Mouse (Mus musculus) left cerebral cortex, adult 8-10 months (tissue): ENCODE measurements at regions not wholly inside any gene's neighbourhood (a gene's known extent, or its start where the extent isn't known, plus 50 kb on each side); places are given as distances from the start of the nearest gene placed in this dataset.

Experiments
- DNase-seq, 2 experiments: peaks; one replicate each; pipeline ENCODE4 v3.0.0; 2022; ENCODE audit warnings: low spot score in 2 of 2

- no peak for DNase-seq
These were observed 260.5 kb upstream of the Gm4791 start for GRCm38 (mm10) chr9:46738056-46738455.

DNA sequence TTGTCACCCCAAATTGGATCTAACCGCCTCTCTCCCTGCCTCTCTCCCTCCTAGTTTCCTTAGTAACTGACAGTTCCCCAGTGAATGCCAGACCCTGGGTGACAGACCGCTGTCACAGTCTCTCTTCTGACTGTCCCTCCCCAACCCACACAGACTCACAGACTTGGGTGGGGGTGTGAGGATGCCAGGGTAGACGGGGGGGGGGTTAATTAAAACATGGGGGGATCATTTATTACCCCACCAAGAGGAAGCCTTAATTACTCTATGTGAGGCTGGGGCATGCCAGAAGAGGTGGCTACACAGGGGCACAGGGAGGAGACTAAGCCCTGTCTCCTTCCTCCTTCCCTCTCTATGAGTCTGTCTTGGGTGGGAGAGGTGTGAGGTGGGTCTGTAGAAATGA, 261.1 kb upstream of the Gm4791 start:
- no peak for DNase-seq

- no peak for DNase-seq
These were observed 262.3 kb upstream of the Gm4791 start for GRCm38 (mm10) chr9:46736232-46736631.

DNA sequence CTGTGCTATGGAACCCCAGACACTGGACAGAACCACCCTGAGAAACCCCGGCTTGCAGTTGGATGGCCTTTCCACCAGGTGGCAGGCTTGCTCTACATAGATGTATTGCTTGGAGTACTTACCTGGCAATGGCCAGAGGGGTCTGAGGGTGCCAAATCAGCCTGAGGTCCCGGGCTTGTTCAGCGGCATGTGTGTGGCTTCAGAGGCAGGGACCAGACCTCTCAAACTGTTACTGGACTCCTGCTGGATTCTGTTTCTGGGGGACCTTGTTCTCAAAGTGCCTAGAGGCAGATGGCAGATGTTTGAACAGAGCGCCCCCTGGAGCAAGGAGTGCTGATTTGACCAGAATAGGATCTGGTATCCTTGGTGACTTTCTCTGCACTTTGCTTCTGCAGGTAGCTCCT, 262.9 kb upstream of the Gm4791 start:
- peak; percentile 80 to 91 for DNase-seq

DNA sequence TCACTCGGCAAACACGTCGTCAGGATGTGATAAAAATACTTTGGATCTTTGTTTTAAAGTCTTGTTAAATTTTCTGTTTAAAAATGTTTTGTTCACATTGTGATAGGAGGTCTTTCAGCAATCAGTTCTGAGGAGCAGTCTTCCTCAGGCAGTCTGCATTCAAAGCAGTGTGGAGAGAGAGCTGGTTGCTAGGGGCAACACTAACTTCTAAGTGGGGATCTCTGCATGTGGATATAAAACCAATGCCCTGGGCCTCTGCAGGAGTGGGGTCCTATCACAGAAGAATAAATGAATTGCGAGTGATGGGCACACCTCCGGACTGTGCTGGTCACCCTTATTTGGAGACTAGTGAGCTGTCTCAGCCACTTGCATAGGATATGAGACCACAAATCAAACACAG, 270.1 kb upstream of the Gm4791 start:
- no peak for DNase-seq

DNA sequence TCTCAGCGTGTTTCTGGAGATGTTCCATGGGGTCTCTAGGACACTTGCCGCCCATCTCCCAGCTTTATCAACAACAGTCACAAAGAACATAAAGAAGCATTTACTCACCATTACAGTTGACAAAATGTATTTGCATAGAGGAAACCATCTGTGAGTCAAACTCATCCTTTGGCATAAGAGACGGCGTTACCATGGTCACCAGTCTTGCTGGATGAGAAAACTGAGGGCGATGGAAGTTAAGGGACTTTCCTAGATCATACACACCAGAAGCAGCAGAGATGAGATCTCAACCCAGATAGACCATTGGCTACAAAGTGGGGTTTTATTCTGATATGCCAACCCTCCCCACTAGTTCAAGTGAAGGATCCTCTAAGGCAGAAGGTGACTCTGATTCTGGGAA, 274.3 kb upstream of the Gm4791 start:
- DNase-seq, result peak in 1 of 2 experiments; percentile 68

- DNase-seq, result no peak
These were observed 285.1 kb upstream of the Gm4791 start for GRCm38 (mm10) chr9:46713415-46713814.

DNA sequence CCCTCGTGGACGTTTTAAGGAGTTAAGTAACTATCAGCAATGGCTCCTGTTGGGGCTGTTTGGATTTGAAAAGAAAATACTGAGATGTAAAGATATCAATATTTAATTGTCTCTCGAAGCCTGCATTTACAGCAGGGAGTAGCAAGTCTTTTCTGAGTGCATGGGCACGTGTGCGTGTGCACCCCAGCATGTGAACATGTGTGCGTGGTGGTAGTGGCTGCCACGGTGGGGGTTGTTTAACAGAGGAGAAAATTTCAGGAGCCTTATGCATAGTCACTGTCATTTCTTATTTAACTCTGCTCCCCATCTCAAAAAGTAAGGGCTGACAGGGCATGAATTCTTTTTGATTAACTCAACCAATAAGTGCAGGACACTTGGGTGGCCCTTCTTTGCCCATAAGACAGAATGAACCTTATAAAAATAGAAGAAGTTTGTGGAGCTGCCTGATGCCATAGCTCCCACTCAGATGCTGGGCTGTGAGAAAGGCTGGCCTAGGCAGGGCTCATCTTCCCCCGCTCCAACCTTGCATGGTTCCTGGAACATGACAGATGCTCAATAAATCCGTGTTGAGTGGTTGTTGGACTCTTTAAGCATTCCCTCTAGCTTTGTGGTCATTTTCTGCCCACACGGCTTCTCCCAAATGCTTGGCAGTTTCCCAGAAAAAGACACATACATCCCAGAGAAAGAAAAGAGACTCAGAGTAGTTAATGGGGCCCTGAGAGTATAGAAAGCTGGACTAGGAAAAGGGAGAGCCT, 294.2 kb upstream of the Gm4791 start:
- peak in 1 of 2 experiments; percentile 80 for DNase-seq

GRCm38 (mm10) chr9:46703674-46704073, 294.9 kb upstream of the Gm4791 start:
- DNase-seq, result peak in 1 of 2 experiments; percentile 45

GRCm38 (mm10) chr9:46702901-46703636, 295.5 kb upstream of the Gm4791 start:
- DNase-seq, result peak in 1 of 2 experiments; percentile 55

DNA sequence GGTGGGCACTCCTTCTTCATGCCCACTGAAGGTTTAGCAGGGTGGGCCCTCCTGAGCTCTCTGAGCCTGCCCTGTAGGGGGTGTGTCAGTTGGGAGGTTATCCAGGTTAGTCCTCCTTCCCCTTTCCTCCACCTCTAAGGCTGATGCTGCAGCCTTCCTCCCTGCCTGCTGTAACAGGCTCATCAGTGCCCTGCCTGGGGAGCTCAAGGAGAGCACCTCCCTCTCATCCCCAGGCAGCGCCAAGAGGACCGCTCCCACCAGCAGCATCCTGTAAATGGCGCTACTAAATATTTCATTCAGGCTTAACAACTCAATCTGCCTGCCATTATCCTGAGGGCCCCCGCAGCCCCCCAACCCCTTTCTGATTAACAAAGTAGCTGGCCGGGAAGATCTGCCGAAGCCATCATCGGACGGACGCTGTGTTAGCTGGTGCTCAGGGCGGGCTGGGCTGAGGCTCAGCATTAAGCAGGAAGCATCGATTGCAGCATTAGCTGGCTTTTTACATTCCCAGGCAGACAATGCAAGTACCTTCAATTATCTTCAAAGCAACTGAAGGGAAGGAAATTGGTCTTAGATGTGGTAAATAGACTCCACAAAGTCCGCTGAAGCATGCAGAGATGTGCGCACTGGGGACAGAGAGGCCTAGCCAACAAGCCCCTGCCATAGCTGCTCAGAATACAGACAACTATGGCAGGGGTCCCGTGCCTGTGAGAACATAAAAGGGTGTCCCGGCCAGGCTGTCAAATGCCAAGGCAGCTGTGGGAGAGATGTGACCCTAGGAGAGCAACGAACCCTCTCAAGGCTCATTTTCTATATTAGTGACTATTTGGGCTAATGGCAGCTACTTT, 296.3 kb upstream of the Gm4791 start:
- no peak for DNase-seq

GRCm38 (mm10) chr9:46696171-46696570, 302.4 kb upstream of the Gm4791 start:
- no peak for DNase-seq

DNA sequence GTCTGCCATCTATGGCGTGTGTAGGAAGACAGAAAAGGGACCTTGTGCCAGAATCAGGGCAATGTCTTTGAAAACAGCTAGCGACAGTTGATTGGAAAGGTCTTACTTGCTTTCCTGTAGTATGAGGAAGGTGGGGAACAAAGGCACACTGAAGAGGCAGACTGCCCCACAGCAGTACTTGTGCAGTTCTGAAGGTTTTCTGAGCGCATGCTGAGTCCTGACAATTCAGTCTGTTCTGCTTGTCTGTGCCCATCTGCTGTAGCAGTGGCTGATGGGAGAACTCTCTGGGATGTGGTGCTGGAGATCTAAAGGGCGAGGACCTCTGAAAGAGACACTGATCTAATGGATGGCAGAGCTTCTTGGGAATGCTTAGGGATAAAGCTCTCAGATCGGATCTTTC, 309.2 kb upstream of the Gm4791 start:
- no peak for DNase-seq

- DNase-seq, result no peak
These were observed 314.3 kb upstream of the Gm4791 start for GRCm38 (mm10) chr9:46684113-46684850.

DNA sequence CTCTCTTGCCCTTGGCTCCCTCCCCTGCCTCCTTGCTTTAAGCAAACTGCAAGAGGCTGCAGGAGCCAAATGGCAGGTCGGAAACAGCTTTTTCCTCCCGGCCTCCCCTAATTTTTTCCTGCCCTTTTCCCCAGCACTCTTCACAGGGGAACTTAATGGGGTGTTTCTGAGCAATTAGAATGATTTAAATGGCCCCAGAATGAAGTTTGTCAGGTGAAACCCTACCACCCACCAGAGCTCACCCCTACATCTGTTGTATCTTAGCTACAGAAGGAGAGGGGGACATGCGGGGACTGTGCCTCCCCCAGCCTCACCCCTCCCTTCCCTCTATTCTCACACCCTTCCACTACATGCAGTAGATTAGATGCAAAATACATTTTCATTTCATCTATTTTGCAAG, 326.5 kb upstream of the Gm4791 start:
- no peak for DNase-seq

- peak in 1 of 2 experiments; percentile 27 for DNase-seq
These were observed 334.6 kb upstream of the 4931429L15Rik start for GRCm38 (mm10) chr9:46654422-46654821.

DNA sequence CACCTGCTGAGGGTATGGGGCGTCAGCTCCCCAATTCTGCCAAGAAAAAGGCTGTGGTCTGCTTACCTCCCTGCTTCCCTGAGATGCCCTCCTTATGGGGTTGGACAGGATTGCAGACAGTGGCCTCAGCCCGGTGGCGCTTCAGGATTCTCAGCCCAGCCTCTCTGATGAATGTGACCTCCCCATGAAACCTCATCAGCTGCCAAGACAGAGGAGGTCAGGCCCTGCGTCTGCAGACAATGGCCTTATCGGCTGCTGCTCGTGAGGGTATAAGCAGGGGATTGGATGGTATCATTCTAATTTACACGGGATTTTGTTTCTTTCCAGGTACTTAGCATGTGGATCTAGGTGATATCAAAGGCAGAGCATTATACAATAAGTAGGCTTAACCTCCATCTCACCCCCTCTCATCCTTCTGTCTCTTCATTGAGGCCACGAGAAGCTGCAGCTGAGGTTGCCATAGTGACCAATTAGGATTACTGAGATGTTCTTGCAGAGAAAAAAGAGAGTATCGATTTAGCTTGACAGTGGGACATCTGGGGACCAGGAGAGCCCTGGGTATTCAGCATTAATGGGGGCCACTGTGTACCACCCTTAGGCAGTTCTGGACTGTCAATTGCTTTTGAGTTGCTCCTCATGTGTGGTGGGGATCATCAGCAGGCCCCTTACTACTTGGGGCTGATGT, 327.6 kb upstream of the 4931429L15Rik start:
- no peak for DNase-seq

GRCm38 (mm10) chr9:46645469-46645884, 325.7 kb upstream of the 4931429L15Rik start:
- DNase-seq, result no peak

GRCm38 (mm10) chr9:46643551-46643950, 323.8 kb upstream of the 4931429L15Rik start:
- DNase-seq, result no peak

- DNase-seq, result no peak
These were observed 322.9 kb upstream of the 4931429L15Rik start for GRCm38 (mm10) chr9:46642696-46643095.
